ENCODE assay signal across 12 mouse cellular contexts in the genomic region with DNA sequence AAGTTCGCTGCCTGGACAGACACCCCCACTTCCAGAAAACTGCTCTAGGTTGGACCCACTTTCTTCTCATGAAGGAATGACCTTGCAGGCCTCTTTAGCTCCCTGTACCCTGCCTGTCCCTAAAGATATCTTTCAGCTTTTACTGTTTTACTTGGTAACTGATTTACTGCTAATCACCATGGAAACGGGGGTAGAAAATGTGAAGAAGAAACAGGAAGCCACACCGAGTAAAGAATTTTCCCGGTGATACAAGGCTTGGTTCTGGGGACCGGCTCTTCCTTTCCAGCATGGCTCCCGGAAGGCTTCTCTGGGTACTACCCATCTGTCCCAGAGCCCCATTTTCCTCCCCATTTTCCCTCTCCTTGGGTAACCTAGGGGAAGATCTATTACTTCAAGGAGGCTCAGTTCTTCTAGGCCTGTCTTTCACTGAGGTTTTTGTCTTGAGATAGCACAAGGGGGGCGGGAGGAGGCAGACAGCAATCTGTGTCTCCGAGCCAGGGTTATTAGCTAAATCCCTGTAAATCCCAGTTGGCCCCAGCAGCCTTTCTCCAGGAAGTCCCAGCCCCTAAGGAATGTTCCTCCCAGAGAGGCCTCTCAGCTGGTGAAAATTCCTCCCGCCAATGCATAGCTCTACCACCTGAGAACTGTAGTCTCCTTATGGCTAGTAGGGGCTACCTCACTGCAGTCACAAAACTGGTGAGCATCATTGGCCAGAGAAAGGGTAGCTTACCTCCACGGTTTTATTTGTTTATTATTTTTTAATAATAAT. TPM values are rescaled to one million over a fixed set of nuclear protein-coding genes. Genes with fewer than 3 reads are reported as not detected.
DNase-seq lines count a peak whose midpoint lies in the region; ATAC-seq and TF ChIP-seq lines count a peak whose summit lies in the region.
"Had no signal": no experiment of that assay in that cellular context is flagged by ENCODE, and none has a peak within 500 bp of the region (broad histone marks: within the 10 kb centered on the region; RNA-seq: fewer than 3 reads in every experiment).

No protein-coding gene starts in this region.

- no peak for TF ChIP-seq CTCF in testis, adult 2 months (IDR thresholded peaks at IDR 0.05; ENCODE audit: control insufficient read depth, insufficient read depth, insufficient replicate concordance, low read depth, low read length)
- TF ChIP-seq CTCF in intestine, postnatal 0 days (IDR thresholded peaks at IDR 0.05; ENCODE audit: low read depth) = no peak
- TF ChIP-seq CTCF in cerebellum, adult 2 months (IDR thresholded peaks at IDR 0.05; ENCODE audit: borderline replicate concordance, insufficient read depth, low read depth, low read length) = no peak

- H3K27ac ChIP-seq in heart, embryonic 12.5 days (ENCODE audit: poor library complexity, severe bottlenecking) = peak overlapping the region; percentile 22; the same call in 1 of the 2 replicates
- 0 out of 2 replicates have a peak overlapping the region, but pooled peaks have one; percentile 29 for H3K27ac ChIP-seq in testis, adult 2 months (ENCODE audit: control insufficient read depth, insufficient read depth, low read depth, low read length)
- H3K27ac ChIP-seq in intestine, postnatal 0 days (ENCODE audit: low read depth, low read length) = peak overlapping the region; percentile 88
- no peak overlapping the region for H3K27ac ChIP-seq in cerebellum, adult 2 months (ENCODE audit: insufficient read depth, low read length)
- no peak overlapping the region for H3K27ac ChIP-seq in hindbrain, embryonic 13.5 days
- H3K27ac ChIP-seq: hindbrain, embryonic 14.5 days had no signal

- peaks cover 6% of the 10 kb centered on the region for H3K9me3 ChIP-seq in heart, embryonic 12.5 days (replicated peaks)
- H3K9me3 ChIP-seq in intestine, postnatal 0 days (ENCODE audit: control insufficient read depth) = no peaks in the 10 kb centered on the region
- H3K9me3 ChIP-seq in hindbrain, embryonic 13.5 days = no peaks in the 10 kb centered on the region

- H3K4me3 ChIP-seq in heart, embryonic 12.5 days = no peak overlapping the region
- H3K4me3 ChIP-seq in testis, adult 2 months (ENCODE audit: control insufficient read depth, low read depth, low read length) = no peak overlapping the region
- H3K4me3 ChIP-seq in intestine, postnatal 0 days (ENCODE audit: low read depth, low read length) = no peak overlapping the region; the same call in 1 of the 2 replicates
- no peak overlapping the region for H3K4me3 ChIP-seq in cerebellum, adult 2 months (replicated peaks; ENCODE audit: insufficient read depth, low read depth, low read length)
- H3K4me3 ChIP-seq in hindbrain, embryonic 13.5 days = no peak overlapping the region

- WGBS in heart, embryonic 12.5 days = 50% methylated on average over 10 of the region's 10 CpGs
- WGBS in intestine, postnatal 0 days = 21% methylated on average over 10 of the region's 10 CpGs
- WGBS in cerebellum, adult 2 months = 74% methylated on average over 10 of the region's 10 CpGs
- WGBS in hindbrain, embryonic 13.5 days = 65% methylated on average over 10 of the region's 10 CpGs

- TF ChIP-seq POLR2A in testis, adult 2 months (IDR thresholded peaks at IDR 0.05; ENCODE audit: control insufficient read depth, low read depth, low read length) = no peak
- TF ChIP-seq POLR2A in cerebellum, adult 2 months (IDR thresholded peaks at IDR 0.05; ENCODE audit: borderline replicate concordance, insufficient read depth, low read length) = no peak

- peaks cover 8% of the 10 kb centered on the region for H3K4me1 ChIP-seq in heart, embryonic 12.5 days (replicated peaks)
- peaks cover 6% of the 10 kb centered on the region; the same call in 1 of the 2 replicates for H3K4me1 ChIP-seq in testis, adult 2 months (ENCODE audit: control insufficient read depth, insufficient read depth, low read length)
- H3K4me1 ChIP-seq in intestine, postnatal 0 days (replicated peaks; ENCODE audit: control insufficient read depth, insufficient read depth, low read length) = peaks cover 5% of the 10 kb centered on the region; the same call in 1 of the 2 replicates
- no peaks in the 10 kb centered on the region for H3K4me1 ChIP-seq in cerebellum, adult 2 months (ENCODE audit: control insufficient read depth, insufficient read depth, low read length)
- no peaks in the 10 kb centered on the region for H3K4me1 ChIP-seq in hindbrain, embryonic 13.5 days (replicated peaks)

- DNase-seq in heart, postnatal 14 days = no peak
- no peak for DNase-seq in testis, postnatal 14 days (ENCODE audit: low spot score)
- DNase-seq in yolk sac, embryonic 10.5 days (ENCODE audit: low spot score) = peak; percentile 67
- DNase-seq in cerebellum, adult 2 months = no peak
- DNase-seq: embryo, embryonic 11 days had no signal

- no peak overlapping the region for H3K9ac ChIP-seq in heart, embryonic 12.5 days
- H3K9ac ChIP-seq in intestine, postnatal 0 days (ENCODE audit: low read depth, low read length) = no peak overlapping the region
- H3K9ac ChIP-seq in hindbrain, embryonic 13.5 days = no peak overlapping the region
- H3K9ac ChIP-seq: hindbrain, embryonic 14.5 days had no signal

- no peak overlapping the region for H3K4me2 ChIP-seq in heart, embryonic 12.5 days
- peak overlapping the region; percentile 49 for H3K4me2 ChIP-seq in intestine, postnatal 0 days (replicated peaks; ENCODE audit: low read depth)
- no peak overlapping the region for H3K4me2 ChIP-seq in hindbrain, embryonic 13.5 days
- H3K4me2 ChIP-seq: hindbrain, embryonic 14.5 days had no signal

- ATAC-seq in heart, embryonic 12.5 days (ENCODE audit: insufficient number of reproducible peaks, low FRiP score) = peak; percentile 22; the same call in 1 of the 2 replicates
- ATAC-seq in intestine, postnatal 0 days = peak; percentile 81
- no peak for ATAC-seq in hindbrain, embryonic 13.5 days (ENCODE audit: low FRiP score)
- ATAC-seq: activated CD4-positive, CD25-positive, alpha-beta regulatory T cell, adult 4 months; CD4-positive, CD25-positive, alpha-beta regulatory T cell, adult 4 months had no signal

- intact Hi-C loops in heart, postnatal 14 days (cut with DNase I) = no loop called here

- no peaks in the 10 kb centered on the region for H3K36me3 ChIP-seq in heart, embryonic 12.5 days
- no peaks in the 10 kb centered on the region for H3K36me3 ChIP-seq in testis, adult 2 months (ENCODE audit: control insufficient read depth, insufficient read depth, low read length)
- no peaks in the 10 kb centered on the region for H3K36me3 ChIP-seq in intestine, postnatal 0 days (ENCODE audit: control insufficient read depth, insufficient read depth)
- no peaks in the 10 kb centered on the region for H3K36me3 ChIP-seq in hindbrain, embryonic 13.5 days

- no peaks in the 10 kb centered on the region for H3K27me3 ChIP-seq in heart, embryonic 12.5 days (replicated peaks)
- H3K27me3 ChIP-seq in testis, adult 2 months (ENCODE audit: control insufficient read depth, insufficient read depth, low read length) = no peaks in the 10 kb centered on the region
- no peaks in the 10 kb centered on the region for H3K27me3 ChIP-seq in intestine, postnatal 0 days (replicated peaks; ENCODE audit: control insufficient read depth, insufficient read depth, low read length)
- no peaks in the 10 kb centered on the region for H3K27me3 ChIP-seq in cerebellum, adult 2 months (ENCODE audit: control insufficient read depth, insufficient read depth, low read length)
- no peaks in the 10 kb centered on the region for H3K27me3 ChIP-seq in hindbrain, embryonic 13.5 days

RNA-seq across cellular contexts. Expression of gene Slf2, which starts 16.3 kb away (rescaled TPM):
- 51.4 and 52.3 TPM in 2 replicates for polyA plus RNA-seq in heart, embryonic 12.5 days (2016; fragmentation: Nextera tagmentation; extraction: Ambion mirVana)
- 10 to 100 TPM; 26.4 to 26.8 TPM for total RNA-seq in heart, postnatal 14 days (2021)
- polyA plus RNA-seq in testis, adult 2 months (2012; rRNA removed) = 21.5 and 23.4 TPM in 2 replicates
- polyA plus RNA-seq in intestine, postnatal 0 days (2015; fragmentation: Nextera tagmentation; extraction: Ambion mirVana) = 11.4 and 13.4 TPM in 2 replicates
- polyA plus RNA-seq in cerebellum, adult 2 months (2012; rRNA removed) = 36.4 and 43.8 TPM in 2 replicates
- 29.8 and 30.5 TPM in 2 replicates for polyA plus RNA-seq in hindbrain, embryonic 13.5 days (2015; fragmentation: Nextera tagmentation; extraction: Ambion mirVana)

Comparison
In these comparisons a context has a peak if more than half of its experiments do, and no peak if none do; other contexts are left out.
1. H3K27ac ChIP-seq: peak in heart, embryonic 12.5 days (single experiment), testis, adult 2 months (single experiment) and intestine, postnatal 0 days (single experiment); none in cerebellum, adult 2 months (single experiment) and hindbrain, embryonic 13.5 days (single experiment).